Mouse (Mus musculus) testis, postnatal 14 days (tissue): ENCODE measurements around the gene Gm20388.

Experiments used
- DNase-seq: peaks from one replicate; pipeline ENCODE4 v3.0.0; 2021; ENCODE audit warnings: low spot score

Gene Gm20388

GRCm38 (mm10) chr8:121104049-121104818, 1193.6 kb downstream of the Gm20388 start:
- peak; percentile 59 for DNase-seq

- DNase-seq = peak; percentile 93
Observed at GRCm38 (mm10) chr8:121107668-121108656, 1197.3 kb downstream of the Gm20388 start, which contains the start of gene Mthfsd. Gene Mthfsd, minus strand, starts transcription at chr8:121108392.

- no peak for DNase-seq
Observed at GRCm38 (mm10) chr8:121108657-121109056, 1198.0 kb downstream of the Gm20388 start.

GRCm38 (mm10) chr8:121111145-121111907, 1200.7 kb downstream of the Gm20388 start:
- no peak for DNase-seq

- peak; percentile 85 for DNase-seq
Observed at GRCm38 (mm10) chr8:121113261-121113660, 1202.6 kb downstream of the Gm20388 start.

GRCm38 (mm10) chr8:121115136-121115535, 1204.5 kb downstream of the Gm20388 start:
- no peak for DNase-seq

GRCm38 (mm10) chr8:121115948-121116347, 1205.3 kb downstream of the Gm20388 start, which contains the start of gene Foxc2:
Gene Foxc2, plus strand, starts transcription at chr8:121116171.
- DNase-seq = peak; percentile 82

GRCm38 (mm10) chr8:121116591-121117185, 1206.0 kb downstream of the Gm20388 start:
- no peak for DNase-seq

GRCm38 (mm10) chr8:121117186-121117651, 1206.6 kb downstream of the Gm20388 start:
- DNase-seq = no peak

- DNase-seq = no peak
Observed at GRCm38 (mm10) chr8:121117906-121118305, 1207.3 kb downstream of the Gm20388 start.

GRCm38 (mm10) chr8:121118634-121119420, 1208.2 kb downstream of the Gm20388 start:
- DNase-seq = no peak

GRCm38 (mm10) chr8:121119635-121120455, 1209.2 kb downstream of the Gm20388 start:
- DNase-seq = no peak

- DNase-seq = no peak
Observed at GRCm38 (mm10) chr8:121120456-121121419, 1210.1 kb downstream of the Gm20388 start.

GRCm38 (mm10) chr8:121121704-121122103, 1211.1 kb downstream of the Gm20388 start:
- DNase-seq = no peak

GRCm38 (mm10) chr8:121122368-121122767, 1211.7 kb downstream of the Gm20388 start:
- DNase-seq = no peak

- DNase-seq = no peak
Observed at GRCm38 (mm10) chr8:121123113-121123512, 1212.5 kb downstream of the Gm20388 start.

GRCm38 (mm10) chr8:121124547-121125239, 1214.1 kb downstream of the Gm20388 start:
- DNase-seq = no peak
